Mouse (Mus musculus): ENCODE data around the gene 5430419D17Rik.

DNA sequence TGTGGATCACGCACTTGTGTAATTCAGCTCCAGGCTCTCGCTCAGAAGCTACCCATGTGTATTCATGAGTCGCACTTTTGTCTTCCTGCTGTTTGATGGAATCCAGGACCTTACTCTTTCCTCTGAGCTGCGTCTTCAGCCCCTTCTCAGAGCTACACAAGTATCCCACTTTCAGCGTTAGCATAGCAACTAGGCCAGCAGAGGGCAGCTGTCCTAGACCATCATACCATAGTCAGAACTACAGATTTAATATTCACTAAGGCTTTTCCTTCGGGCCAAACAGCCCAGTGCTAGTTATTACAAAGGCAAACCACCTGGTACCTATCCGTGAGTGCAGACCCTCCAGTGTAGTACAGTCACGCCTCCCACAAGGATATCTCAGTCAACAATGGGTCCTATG lies 122.9 kb downstream of the 5430419D17Rik start:
- no peak for TF ChIP-seq CTCF (IDR thresholded peaks at IDR 0.05 in 2 of 3, conservative IDR thresholded peaks at IDR 0.05 in 1 of 3; ENCODE audit: control insufficient read depth in 1 of 3, insufficient read depth in 1 of 3, low read depth in 2 of 3, low read length in 3 of 3, poor library complexity in 1 of 3, severe bottlenecking in 1 of 3)
- TF ChIP-seq ZNF384 (IDR thresholded peaks at IDR 0.05; ENCODE audit: low read depth, low read length): no peak
- no peak for TF ChIP-seq MAZ (IDR thresholded peaks at IDR 0.05; ENCODE audit: low read depth, low read length)
- TF ChIP-seq MXI1 (IDR thresholded peaks at IDR 0.05; ENCODE audit: low read depth, low read length): no peak
- TF ChIP-seq EP300 (IDR thresholded peaks at IDR 0.05; ENCODE audit: low read depth in 1 of 2, low read length in 2 of 2): no peak
- TF ChIP-seq POLR2A (IDR thresholded peaks at IDR 0.05; ENCODE audit: control insufficient read depth in 1 of 2, insufficient read depth in 1 of 2, low read depth in 1 of 2, low read length in 2 of 2, poor library complexity in 1 of 2): no peak
- TF ChIP-seq POLR2AphosphoS2 (IDR thresholded peaks at IDR 0.05; ENCODE audit: low read length): no peak
- no peak for TF ChIP-seq MAX (IDR thresholded peaks at IDR 0.05; ENCODE audit: low read length)

Measured in MEL (cell line).